Mouse (Mus musculus) macrophage (primary cell): ENCODE data around the gene Rhoh. TPM values are rescaled to one million over a fixed set of nuclear protein-coding genes. Genes with fewer than 3 reads are reported as not detected.

ENCODE experiments used
- H3K27ac ChIP-seq: fragments of 350-480 bp; formaldehyde crosslinking; 2 replicates; pipeline ENCODE4 v1.9.0; 2021
- H3K36me3 ChIP-seq: fragments of 350-480 bp; formaldehyde crosslinking; 2 replicates; pipeline ENCODE4 v1.9.0; 2021; ENCODE audit errors: inconsistent target
- H3K4me3 ChIP-seq: fragments of 350-480 bp; formaldehyde crosslinking; 2 replicates; pipeline ENCODE4 v1.9.0; 2021; ENCODE audit errors: inconsistent target
- H3K79me2 ChIP-seq: fragments of 350-480 bp; formaldehyde crosslinking; 2 replicates; pipeline ENCODE4 v1.9.0; 2021; ENCODE audit errors: inconsistent target
- WGBS: methylation state at CpG from one replicate; pipeline ENCODE4 v1.1.7; 2026; ENCODE audit warnings: inconsistent platforms; ENCODE audit not compliant: missing documents; 5-methylcytosine and 5-hydroxymethylcytosine counted together
- polyA plus RNA-seq: library from polyadenylated mRNA; stranded (reverse); fragments of 250-400 nt; gene quantifications from 3 replicates; pipeline ENCODE4 v1.2.4, GENCODE M21; 2018; ENCODE audit warnings: inconsistent platforms

Rhoh gene
- polyA plus RNA-seq, 1 experiment from 2014 or later, result 6.0 TPM

- WGBS, result 45% methylated on average over 11 of the region's 11 CpGs
- H3K4me3 ChIP-seq, result no peak overlapping the region
Observed at GRCm38 (mm10) chr5:65850765-65851164, 10.2 kb upstream of the Rhoh start.

GRCm38 (mm10) chr5:65854786-65855191 is 6.2 kb upstream of the Rhoh start:
- Histone ChIP-seq H3K27ac (no peak overlapping the region), H3K79me2 (no peaks in the 10 kb centered on the region), H3K4me3 (no peak overlapping the region), H3K36me3 (no peaks in the 10 kb centered on the region)
- 94% methylated on average over 8 of the region's 8 CpGs for WGBS

More at GRCm38 (mm10) chr5:65850765-65851164, 10.2 kb upstream of the Rhoh start:
- no peaks in the 10 kb centered on the region for H3K79me2 ChIP-seq
- no peaks in the 10 kb centered on the region for H3K36me3 ChIP-seq
- H3K27ac ChIP-seq, result no peak overlapping the region

GRCm38 (mm10) chr5:65855571-65855970 is 5.4 kb upstream of the Rhoh start:
- Histone ChIP-seq H3K36me3 (no peaks in the 10 kb centered on the region), H3K4me3 (no peak overlapping the region), H3K79me2 (no peaks in the 10 kb centered on the region), H3K27ac (no peak overlapping the region)
- WGBS, result 74% methylated on average over 3 of the region's 3 CpGs

GRCm38 (mm10) chr5:65856591-65857411 is 4.2 kb upstream of the Rhoh start:
- Histone ChIP-seq H3K36me3 (no peaks in the 10 kb centered on the region), H3K27ac (no peak overlapping the region), H3K4me3 (no peak overlapping the region), H3K79me2 (no peaks in the 10 kb centered on the region)
- 89% methylated on average over 13 of the region's 17 CpGs for WGBS

GRCm38 (mm10) chr5:65857935-65858334 is 3.1 kb upstream of the Rhoh start:
- H3K27ac ChIP-seq, result no peak overlapping the region
- H3K79me2 ChIP-seq, result no peaks in the 10 kb centered on the region
- H3K4me3 ChIP-seq, result no peak overlapping the region
- WGBS, result 96% methylated on average over 12 of the region's 12 CpGs
- H3K36me3 ChIP-seq, result no peaks in the 10 kb centered on the region

GRCm38 (mm10) chr5:65858355-65858754 is 2.7 kb upstream of the Rhoh start:
- H3K4me3 ChIP-seq, result no peak overlapping the region
- H3K79me2 ChIP-seq, result no peaks in the 10 kb centered on the region
- H3K36me3 ChIP-seq, result no peaks in the 10 kb centered on the region
- no peak overlapping the region for H3K27ac ChIP-seq
- 100% methylated on average over 2 of the region's 6 CpGs for WGBS

GRCm38 (mm10) chr5:65858898-65859297 is 2.1 kb upstream of the Rhoh start:
- 94% methylated on average over 11 of the region's 12 CpGs for WGBS
- H3K27ac ChIP-seq, result no peak overlapping the region

GRCm38 (mm10) chr5:65859396-65859795 is 1.6 kb upstream of the Rhoh start:
- no peak overlapping the region for H3K27ac ChIP-seq
- no peaks in the 10 kb centered on the region for H3K36me3 ChIP-seq
- no peak overlapping the region for H3K4me3 ChIP-seq
- H3K79me2 ChIP-seq, result peaks cover 8% of the 10 kb centered on the region
- 90% methylated on average over 6 of the region's 6 CpGs for WGBS

More at GRCm38 (mm10) chr5:65858898-65859297, 2.1 kb upstream of the Rhoh start:
- Histone ChIP-seq H3K79me2 (peaks cover 3% of the 10 kb centered on the region), H3K4me3 (no peak overlapping the region), H3K36me3 (no peaks in the 10 kb centered on the region)

GRCm38 (mm10) chr5:65860281-65861000 is 572 bp upstream of the Rhoh start:
- Histone ChIP-seq H3K36me3 (no peaks in the 10 kb centered on the region), H3K4me3 (no peak overlapping the region), H3K27ac (peak overlapping the region; percentile 35), H3K79me2 (peaks cover 19% of the 10 kb centered on the region)
- 23% methylated on average over 12 of the region's 12 CpGs for WGBS

GRCm38 (mm10) chr5:65862217-65862927 is 1.4 kb downstream of the Rhoh start:
- peaks cover 34% of the 10 kb centered on the region for H3K79me2 ChIP-seq
- H3K27ac ChIP-seq, result peak overlapping the region; percentile 75; the same call in 1 of the 2 replicates
- H3K4me3 ChIP-seq, result no peak overlapping the region
- 86% methylated on average over 5 of the region's 7 CpGs for WGBS
- H3K36me3 ChIP-seq, result no peaks in the 10 kb centered on the region

- H3K36me3 ChIP-seq, result no peaks in the 10 kb centered on the region
- H3K79me2 ChIP-seq, result peaks cover 37% of the 10 kb centered on the region
- peak overlapping the region; percentile 52 for H3K4me3 ChIP-seq
- WGBS, result 5% methylated on average over 12 of the region's 12 CpGs
- peak overlapping the region; percentile 75 for H3K27ac ChIP-seq
Observed at GRCm38 (mm10) chr5:65863349-65863749, 2.3 kb downstream of the Rhoh start.

GRCm38 (mm10) chr5:65864486-65864885 is 3.5 kb downstream of the Rhoh start:
- peak overlapping the region; percentile 75 for H3K27ac ChIP-seq
- no peaks in the 10 kb centered on the region for H3K36me3 ChIP-seq
- WGBS, result 8% methylated on average over 7 of the region's 7 CpGs
- peak overlapping the region; percentile 52 for H3K4me3 ChIP-seq
- peaks cover 48% of the 10 kb centered on the region for H3K79me2 ChIP-seq

GRCm38 (mm10) chr5:65864946-65865345 is 3.9 kb downstream of the Rhoh start:
- WGBS, result 12% methylated on average over 3 of the region's 3 CpGs
- Histone ChIP-seq H3K79me2 (peaks cover 53% of the 10 kb centered on the region), H3K36me3 (no peaks in the 10 kb centered on the region), H3K4me3 (peak overlapping the region; percentile 52), H3K27ac (peak overlapping the region; percentile 75)

GRCm38 (mm10) chr5:65866591-65866990 is 5.6 kb downstream of the Rhoh start:
- H3K36me3 ChIP-seq, result no peaks in the 10 kb centered on the region
- peaks cover 69% of the 10 kb centered on the region for H3K79me2 ChIP-seq
- H3K4me3 ChIP-seq, result no peak overlapping the region
- 71% methylated on average over 6 of the region's 6 CpGs for WGBS
- peak overlapping the region; percentile 87 for H3K27ac ChIP-seq
